Mouse (Mus musculus): ENCODE data around the gene Agpat1.

Agpat1 gene

DNA sequence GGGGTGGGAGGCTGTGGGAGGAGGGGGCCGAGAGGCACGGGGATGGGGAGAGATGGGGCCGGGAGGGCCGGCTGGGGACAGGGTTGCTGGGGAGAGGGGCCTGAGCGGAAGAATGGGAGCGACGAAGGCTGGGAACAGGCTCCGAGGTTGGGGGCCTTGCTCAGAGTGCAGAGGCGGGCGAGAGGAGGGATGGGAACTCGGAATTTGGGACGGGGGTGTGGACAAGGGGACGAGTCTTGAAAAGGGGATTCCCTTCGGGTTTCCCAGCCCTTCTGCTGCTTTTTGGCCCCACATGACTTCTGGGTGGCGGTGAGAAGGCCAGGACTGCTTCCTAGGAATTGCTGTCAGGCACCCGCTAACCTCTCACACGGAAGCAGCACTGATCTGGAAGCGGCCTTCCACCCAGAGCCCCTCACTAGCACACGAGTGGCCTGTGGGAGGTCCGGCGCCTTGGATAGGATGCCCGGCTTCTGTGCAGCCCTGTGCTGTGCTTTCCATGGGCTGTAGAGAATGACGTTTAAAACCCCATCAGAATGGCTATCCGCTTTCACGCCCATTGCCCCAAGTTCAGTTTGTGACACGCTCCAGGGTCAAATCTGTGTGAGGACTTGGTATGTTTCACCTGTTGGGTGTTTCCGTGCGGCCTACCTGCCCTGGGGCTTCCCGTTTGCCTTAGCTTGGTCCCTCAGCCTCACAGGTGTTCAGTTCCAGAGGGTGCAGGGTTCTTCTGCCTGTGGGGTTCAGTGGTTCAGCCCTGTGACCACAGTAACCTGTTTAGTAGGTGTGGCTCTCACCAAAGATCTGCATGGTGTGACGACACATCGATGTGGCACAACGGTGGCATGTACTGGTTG is 2.4 kb downstream of the Agpat1 start:
- DNase-seq (ENCODE audit: low spot score), result no peak

DNA sequence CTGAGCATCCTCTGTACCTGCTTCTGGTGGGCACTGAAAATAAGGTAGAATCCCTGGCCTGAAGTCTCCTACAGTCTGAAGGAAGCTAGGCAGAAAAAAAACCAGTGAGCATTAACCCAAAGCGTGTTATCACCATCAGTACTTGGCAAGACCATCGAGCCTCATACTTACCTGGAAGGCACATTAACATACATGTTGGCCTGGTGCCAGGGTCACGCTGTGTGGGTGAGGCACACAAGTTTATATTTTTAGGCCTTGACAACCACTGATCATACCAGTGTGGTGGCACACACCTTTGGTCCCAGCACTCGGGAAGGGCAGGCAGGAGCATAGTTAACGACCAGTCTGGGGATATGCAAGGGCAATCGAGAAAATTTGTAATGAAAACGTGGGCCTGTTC is 3.9 kb downstream of the Agpat1 start:
- DNase-seq (ENCODE audit: low spot score), result no peak

DNA sequence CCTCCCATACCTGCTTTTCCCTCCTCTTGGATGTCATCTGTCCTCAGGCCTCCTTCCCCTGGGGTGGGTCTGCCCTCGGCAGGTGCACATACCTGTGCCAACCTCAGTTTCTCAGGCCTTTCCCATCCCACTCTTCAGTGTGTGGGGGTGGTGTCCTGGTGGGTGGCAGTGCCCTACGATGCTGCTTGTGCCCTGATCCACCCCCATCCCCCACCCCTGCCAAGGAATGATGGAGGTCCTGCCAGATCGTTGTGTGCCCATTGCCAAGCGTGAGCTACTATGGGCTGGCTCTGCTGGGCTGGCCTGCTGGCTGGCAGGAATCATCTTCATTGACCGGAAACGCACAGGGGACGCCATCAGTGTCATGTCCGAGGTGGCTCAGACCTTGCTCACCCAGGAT is 7.0 kb downstream of the Agpat1 start:
- DNase-seq (ENCODE audit: low spot score), result no peak

DNA sequence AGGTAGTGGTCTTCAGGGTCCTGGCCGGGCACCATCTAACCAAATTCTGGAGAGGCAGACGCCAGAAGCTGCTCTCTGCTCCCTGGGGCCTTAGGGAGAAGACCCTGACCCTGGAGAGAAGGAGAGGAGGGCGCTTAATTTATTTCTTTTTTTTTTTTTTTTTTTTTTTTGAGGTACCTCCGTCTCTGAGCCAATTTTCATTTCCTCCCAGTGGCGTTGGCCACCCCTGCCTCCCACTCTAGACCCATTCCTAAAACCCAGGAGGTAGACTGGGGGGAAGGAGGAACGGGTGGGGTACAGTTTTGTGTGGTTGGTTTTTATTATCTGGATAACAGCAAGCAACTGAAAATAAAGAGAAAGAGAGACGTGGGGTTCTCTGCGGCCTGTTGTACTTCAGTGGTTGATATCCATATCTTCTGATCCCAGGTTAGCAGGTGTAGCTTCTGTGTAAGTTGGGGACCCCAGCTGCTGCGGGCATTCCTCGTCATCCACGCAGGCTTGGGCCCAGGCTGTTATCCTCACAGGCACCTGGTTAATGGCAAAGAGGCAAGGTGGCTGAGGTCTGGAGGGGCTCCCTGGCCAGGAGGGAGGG is 9.1 kb downstream of the Agpat1 start:
- DNase-seq (ENCODE audit: low spot score), result no peak

DNA sequence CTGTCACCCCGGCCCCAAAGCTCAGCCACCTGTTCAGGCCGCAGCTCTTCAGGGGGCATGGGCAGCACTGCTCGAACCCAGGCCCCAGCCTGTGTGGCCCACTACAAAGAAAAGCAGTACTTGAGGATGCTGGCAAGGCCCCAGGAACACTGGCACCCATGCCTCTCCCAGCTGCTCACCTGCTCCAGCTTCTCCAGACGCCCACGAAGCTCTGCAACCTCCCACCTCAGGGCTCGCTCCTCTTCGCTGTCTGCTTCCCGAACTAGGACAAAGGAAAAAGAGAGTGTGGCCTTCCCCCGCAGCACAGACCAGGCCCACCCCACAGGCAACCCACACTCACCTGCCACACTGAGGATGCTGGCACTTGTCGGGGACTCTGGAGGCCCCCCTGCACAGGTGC is 9.8 kb downstream of the Agpat1 start:
- no peak for DNase-seq (ENCODE audit: low spot score)

DNA sequence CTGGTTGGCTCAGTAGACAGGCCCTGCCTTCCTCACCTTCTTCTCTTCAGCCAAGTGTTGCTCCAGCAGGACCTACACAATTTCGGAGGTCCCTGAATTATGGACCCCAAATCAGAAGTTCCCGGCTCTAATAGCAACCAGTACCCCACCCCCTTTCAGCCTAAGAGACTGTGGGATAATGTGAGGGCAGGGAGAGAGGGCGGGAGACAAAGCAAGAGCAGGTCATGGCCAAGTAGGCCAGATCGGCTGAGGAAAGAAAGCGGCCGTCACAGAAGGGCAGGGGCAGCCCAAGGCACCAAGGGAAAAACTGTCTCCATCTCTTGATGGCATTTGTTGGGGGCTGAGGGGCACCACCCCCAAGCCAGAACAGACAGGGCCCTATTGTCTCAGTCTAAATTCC is 11.8 kb downstream of the Agpat1 start, which contains the start of gene Egfl8:
Egfl8 (minus strand) TSS at position 101 of the 400 bp plus-strand sequence.
- DNase-seq (ENCODE audit: low spot score), result no peak

DNA sequence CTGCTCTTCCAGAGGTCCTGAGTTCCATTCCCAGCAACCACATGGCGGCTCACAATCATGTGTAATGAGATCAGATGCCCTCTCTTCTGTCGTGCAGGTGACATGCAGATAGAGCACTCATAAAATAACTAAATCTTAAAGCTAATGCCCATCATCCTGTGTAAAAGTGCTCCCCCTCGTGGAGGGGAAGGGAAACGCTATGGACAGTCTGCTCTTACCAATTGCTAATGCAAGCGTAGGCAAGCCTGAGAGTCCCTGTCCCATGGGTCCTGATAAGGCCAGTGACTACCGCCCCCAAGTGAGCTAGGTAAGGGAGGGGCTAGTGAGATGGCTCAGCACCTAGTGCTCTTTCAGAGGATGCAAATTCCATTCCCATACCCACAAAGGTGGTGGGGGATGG is 14.9 kb downstream of the Agpat1 start:
- no peak for DNase-seq (ENCODE audit: low spot score)

DNA sequence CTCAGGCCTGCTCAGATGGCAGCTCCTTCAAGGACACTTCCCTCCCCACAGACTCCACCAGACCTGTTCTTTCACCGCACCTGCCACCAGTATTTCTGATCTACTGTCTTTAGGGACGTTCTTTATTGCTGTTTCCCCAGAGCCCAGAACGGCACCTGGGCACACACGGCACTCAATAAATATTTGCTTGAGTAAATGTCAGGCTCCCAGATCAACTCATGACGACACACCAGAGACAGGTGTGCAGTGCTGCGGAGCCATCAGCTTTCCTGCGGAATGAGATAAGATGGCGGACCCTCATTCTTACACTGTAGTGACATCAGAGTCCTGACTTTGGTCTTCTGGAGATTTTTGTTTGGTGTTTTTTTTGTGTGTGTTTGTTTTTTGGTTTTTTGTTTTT is 16.9 kb downstream of the Agpat1 start:
- DNase-seq (ENCODE audit: low spot score), result no peak

DNA sequence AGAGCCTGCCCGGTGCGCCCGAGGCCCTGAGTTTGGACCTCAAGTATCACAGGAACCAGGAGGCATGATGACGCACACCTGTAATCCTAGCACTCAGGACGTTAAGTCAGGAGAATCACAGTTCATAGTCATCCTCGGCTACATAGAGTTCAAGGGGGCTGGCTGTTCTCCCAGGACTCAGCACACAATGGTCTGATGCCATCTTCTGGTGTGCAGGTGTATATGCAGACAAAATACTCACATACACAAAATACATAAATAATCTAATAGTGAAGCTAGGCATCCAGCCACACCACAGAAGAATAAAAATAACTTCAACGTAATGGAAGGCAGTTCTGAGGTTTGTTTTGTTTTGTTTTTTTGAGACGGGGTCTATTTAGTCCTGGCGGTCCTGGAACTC is 19.1 kb downstream of the Agpat1 start:
- DNase-seq (ENCODE audit: low spot score), result no peak

DNA sequence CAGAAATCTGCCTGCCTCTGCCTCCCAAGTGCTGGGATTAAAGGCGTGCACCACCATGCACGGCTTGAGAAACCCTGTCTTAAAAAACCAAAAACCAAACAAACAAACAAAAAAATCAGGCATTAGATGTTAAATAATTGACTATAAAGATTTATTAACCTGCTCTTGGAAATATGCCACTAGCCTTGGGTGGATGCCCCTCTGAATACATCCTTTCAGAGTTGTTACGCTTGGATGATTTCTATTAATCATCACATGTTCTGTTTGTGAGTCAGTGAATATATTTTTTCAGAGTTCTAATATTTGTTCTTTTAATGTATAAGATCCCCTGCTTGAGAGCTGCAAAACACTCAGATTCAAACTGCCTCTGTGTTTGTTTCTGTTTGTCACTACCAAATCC is 20.9 kb downstream of the Agpat1 start:
- DNase-seq (ENCODE audit: low spot score), result no peak

DNA sequence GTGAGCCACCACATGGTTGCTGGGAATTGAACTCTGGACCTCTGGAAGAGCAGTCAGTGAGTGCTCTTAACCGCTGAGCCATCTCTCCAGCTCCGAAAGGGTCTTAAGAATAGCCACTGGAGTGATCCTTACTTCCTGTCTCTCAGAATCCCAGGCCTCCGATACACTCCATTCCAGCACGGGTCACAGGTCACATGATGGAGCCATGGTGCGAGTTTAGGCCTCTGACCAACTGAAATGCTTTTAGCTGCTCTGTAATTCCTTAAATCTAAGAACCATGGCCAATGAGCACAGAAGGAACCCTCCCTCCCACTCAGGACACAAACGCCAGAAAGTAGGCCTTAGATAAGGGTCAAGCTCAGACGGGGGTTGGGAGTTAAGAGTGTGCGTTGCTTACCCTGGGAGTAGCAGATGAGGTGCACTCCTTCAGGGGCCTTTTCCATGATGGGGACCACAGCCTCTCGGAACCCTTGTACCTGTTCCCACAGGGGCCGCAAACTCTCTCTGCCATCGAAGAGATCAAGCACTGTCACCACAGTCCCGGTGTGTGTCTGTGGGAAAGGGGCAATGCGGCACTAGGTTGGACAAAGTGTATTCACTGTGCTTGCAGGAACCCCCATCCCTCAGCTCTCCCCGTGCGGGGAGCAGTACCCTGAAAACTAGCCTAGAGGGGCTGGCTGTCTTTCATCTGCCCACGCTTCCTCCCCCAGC is 22.2 kb downstream of the Agpat1 start:
- no peak for DNase-seq (ENCODE audit: low spot score)

DNA sequence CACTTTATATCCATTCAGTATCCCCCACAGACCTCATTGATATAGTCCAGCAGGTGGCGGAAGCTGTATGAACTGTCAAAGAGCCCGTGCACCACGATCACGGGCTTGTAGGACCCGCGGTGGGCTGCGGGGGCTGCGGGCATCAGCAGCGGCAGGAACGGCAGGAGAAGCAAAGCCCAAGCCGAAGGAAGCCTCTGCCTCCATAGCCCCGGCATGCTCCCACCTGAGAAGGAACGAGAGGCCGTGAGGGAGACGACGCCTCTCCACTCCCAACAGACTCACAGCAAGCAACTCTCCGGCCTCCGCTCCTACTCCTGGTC is 22.7 kb downstream of the Agpat1 start:
- DNase-seq (ENCODE audit: low spot score), result no peak

DNA sequence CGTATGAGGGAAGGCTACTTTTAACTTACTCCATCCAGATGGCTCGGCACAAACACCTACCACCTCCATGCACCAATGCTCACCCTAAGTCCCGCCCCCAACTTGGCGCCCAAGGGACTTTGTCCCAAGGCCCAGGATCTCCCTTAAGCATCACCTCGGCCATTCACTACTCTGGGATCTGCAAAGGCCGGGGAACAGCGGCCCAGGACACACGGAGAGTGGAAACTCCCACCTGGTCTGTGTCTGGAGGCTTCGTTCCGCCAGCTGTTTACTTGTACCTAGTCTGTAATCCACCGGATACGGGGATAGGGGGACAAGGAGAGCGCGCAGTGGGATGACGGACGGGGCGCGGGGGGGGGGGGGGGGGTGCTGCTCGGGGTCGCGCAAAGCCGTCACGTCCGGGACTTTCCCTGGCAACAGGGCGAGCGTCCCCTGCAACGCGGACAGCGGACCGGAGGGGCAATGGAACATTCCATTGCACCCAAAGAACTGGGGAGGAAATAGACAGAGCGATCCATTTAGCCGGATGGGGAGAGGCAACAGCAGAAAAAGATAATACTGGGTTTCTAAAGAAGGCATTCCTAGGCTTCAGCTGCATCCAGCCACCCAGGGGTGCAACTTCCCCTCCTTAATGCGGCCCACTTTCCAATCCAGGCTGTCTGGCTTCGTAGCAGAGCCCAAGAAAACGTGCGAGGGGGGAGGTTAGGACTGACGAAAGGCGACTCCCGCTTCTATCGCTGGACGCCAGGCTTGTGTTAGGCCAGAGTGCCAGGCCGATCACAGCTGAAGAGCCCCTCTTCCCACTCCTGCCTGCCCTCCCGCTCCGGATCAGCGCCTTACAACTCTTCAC is 23.3 kb downstream of the Agpat1 start:
- DNase-seq (ENCODE audit: low spot score), result peak; percentile 83

DNA sequence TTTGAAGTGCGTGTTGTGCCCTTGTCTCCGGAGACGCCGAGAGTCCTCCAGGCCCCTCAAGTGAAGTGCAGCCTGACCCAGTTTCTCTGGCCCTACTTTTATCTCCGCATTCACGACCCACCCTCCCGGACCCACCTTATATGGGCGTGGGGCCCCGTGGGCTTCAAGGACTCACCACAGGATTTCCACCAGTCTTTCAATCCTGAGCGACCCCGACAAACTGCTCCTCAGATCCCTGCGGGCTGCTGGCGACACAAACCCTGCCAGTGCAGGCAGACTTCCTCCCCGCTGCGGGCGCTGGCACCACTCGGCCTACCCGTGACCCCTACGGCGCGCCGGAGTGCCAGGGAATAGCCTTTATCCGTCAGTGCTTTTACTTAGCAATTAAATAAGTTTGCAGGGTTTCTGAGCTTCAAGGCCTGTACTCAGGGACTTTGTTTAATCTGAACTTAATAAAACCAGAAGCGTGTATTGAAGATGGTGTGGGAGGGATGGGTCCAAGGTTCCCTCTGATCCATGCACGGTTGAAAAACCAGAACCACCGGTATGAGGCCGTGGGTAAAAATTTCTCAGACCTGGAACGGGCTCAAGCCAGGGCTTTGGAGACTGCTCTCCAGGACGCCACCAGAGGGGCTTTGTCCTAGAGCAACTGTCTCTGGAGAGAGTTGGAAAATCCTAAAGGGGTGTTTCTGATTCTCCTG is 24.0 kb downstream of the Agpat1 start, which contains the start of gene Ppt2:
Ppt2 (minus strand) TSS at position 568 of the 701 bp plus-strand sequence.
- no peak for DNase-seq (ENCODE audit: low spot score)

DNA sequence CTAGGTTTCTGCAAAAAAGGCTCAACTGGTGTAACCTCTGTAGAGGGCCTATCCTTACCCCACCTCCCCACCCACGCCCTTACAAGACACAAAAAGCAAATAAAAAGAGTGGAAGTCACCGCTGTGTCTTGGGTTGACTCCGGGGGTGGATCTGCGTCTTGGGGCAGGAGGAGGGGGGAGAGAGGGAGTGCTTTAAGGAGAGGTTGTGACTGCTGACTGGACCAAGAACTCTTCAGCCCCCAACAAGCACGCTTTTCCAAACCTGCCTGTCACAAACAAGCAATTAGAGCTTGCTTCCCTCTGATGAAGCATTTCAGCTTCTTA is 24.5 kb downstream of the Agpat1 start:
- DNase-seq (ENCODE audit: low spot score), result no peak

DNA sequence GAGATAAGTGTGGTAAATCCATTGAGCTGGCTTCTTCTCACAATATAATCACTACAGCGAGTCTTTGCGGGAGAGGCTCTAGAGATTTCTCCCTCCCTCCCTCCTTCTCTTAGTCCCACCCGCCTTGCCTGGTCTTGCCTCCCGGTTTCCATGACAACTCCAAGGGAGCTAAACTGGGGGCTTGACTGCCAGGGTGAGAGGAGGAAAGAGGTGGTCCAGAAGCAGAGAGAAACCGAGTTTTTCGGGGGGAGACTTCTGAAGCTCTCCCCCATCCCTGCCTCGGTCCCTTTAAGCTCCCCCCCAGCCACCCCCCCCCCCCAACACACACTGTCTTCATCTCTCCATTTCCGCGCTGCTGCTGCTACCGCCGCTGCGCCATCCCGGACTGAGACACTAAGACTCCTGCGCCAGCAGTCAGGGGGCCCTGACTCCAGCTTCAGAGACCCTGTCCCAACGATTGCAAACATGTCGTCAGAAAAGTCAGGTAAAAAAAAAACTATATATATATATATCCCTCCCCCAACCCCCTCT is 25.2 kb downstream of the Agpat1 start, which contains the start of gene Prrt1:
Prrt1 (plus strand) TSS at position 313 of the 531 bp plus-strand sequence.
- no peak for DNase-seq (ENCODE audit: low spot score)

DNA sequence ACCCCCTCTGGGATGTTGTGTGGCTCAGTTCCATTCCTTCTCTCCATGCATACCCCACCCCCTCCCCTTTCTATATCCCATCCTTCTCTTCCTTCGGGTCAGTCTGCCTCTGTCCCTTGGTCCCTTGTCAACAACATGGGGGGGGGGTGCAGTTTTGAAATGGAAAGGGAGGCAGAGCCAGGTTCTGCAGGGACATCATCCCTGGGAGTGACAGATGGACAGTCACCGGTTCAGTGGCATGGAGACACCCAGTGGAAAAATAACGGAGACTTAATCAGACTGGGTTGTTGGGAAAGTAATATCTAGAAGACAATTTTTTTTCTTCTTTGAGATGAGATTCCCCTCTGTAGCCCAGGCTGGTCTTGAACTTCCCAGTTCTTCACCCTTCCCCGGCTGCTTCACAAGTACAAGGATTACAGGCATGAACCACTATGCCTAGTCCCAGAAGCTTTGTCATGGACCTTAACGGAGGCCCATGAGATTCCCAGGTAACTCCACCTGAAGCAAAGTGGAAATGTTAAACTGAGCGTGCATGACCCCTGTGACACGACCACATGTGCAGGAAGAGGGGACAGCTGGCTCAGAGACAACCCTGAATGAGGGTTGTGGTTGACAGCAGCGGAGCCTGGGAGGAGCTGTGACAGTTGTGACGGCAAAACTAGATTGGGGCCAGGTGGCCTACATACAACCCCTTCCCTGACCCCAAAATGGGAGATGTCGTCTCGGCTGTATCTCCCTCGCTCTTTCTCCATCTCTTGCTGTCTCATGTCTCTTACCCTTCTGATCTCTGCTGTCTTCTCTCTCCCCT is 25.9 kb downstream of the Agpat1 start:
- DNase-seq (ENCODE audit: low spot score), result no peak

DNA sequence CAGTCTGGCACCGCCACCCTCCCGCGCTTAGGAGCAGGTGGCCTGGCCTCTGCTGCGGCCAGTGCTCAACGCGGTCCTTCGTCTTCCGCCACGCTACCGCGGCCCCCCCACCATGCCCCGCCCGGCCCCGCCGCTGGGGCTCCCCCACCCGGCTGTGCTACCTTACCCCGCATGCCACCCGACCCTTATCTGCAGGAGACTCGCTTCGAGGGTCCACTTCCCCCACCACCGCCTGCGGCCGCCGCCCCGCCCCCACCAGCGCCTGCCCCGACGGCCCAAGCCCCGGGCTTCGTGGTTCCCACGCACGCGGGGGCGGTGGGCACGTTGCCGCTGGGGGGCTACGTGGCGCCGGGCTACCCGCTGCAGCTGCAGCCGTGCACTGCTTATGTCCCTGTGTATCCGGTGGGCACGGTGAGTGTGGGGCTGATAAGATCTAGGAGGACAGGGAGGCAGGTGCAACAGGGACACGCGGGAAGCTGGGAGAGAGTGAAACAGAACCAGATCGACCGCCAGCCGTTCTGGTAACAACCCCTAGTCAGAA is 26.8 kb downstream of the Agpat1 start:
- no peak for DNase-seq (ENCODE audit: low spot score)

DNA sequence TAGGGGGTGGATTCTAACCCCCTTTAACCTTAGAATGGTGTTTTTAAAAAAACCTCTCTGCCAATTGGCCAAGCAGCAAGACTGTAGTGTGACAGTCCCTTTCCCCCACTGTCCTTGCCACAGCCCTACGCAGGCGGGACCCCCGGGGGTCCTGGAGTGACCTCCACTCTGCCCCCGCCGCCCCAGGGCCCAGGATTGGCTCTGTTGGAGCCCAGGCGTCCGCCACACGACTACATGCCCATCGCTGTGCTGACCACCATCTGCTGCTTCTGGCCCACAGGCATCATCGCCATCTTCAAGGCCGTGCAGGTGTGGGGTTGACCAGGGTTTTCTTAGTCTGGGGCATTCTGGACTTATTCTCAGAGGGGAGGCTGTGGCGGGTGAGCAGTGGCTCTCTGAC is 27.6 kb downstream of the Agpat1 start:
- no peak for DNase-seq (ENCODE audit: low spot score)

DNA sequence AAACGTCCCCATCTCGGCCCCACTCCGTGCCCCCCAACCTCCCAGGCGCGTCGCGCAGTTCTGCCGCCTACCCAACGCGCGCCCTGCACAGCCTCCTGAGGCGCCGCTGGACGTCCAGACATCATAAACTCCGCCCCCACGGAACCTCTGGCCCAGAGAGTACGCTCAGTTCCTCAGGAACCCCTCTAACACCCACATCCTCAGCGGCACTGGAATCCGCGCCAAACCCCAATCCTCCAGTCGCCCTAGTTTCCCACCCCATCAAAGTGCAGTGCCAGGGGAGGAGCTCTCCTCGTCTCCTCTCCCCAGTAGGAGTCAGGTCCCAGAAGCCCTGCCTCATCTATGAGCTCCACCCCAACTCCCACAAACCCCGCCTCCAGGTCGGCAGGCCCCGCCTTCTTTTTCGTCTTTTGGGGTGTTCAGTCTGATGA is 28.2 kb downstream of the Agpat1 start:
- peak; percentile 81 for DNase-seq (ENCODE audit: low spot score)

Measured in left cerebral cortex, adult 11 months (tissue).